Mouse (Mus musculus) layer of hippocampus, adult 2 months (tissue): ENCODE data around the gene Hydin. TPM values are rescaled to one million over a fixed set of nuclear protein-coding genes. Genes with fewer than 3 reads are reported as not detected.
"Not testable (repeated sequence)": the region's sequence is repeated elsewhere in the genome, so short reads cannot be mapped to it uniquely, and the experiment has no call there.

ENCODE experiments used
- DNase-seq, 2 experiments: peaks; one replicate each; pipeline ENCODE4 v3.0.0; 2022; ENCODE audit warnings: low spot score in 2 of 2
- H3K27ac ChIP-seq: fragments of 200-600 bp; 2 replicates; pipeline ENCODE4 v1.8.1; 2022
- H3K4me3 ChIP-seq: fragments of 200-600 bp; 2 replicates; pipeline ENCODE4 v1.8.1; 2022; ENCODE audit warnings: mild to moderate bottlenecking
- CTCF ChIP-seq: fragments of 200-600 bp; conservative IDR thresholded peaks from 2 replicates; pipeline ENCODE4 v1.8.1; 2022; ENCODE audit warnings: antibody characterized with exemption, mild to moderate bottlenecking, moderate library complexity
- total RNA-seq, 2 experiments: library from RNA; stranded (reverse); gene quantifications; 2 replicates each; pipeline ENCODE4 v1.2.3; 2021

Hydin gene
- total RNA-seq, 2 experiments from 2014 or later: 0.42 to 0.67 TPM

- Histone ChIP-seq H3K4me3 (no peak overlapping the region), H3K27ac (no peak overlapping the region)
- no peak for TF ChIP-seq CTCF
- DNase-seq: no peak
Observed at GRCm38 (mm10) chr8:110346915-110347314, 80.1 kb downstream of the Hydin start.

GRCm38 (mm10) chr8:110350725-110351124 is 83.9 kb downstream of the Hydin start:
- Histone ChIP-seq H3K27ac (no peak overlapping the region), H3K4me3 (no peak overlapping the region)
- no peak for DNase-seq
- no peak for TF ChIP-seq CTCF

GRCm38 (mm10) chr8:110351909-110352308 is 85.1 kb downstream of the Hydin start:
- Histone ChIP-seq H3K27ac (no peak overlapping the region), H3K4me3 (no peak overlapping the region)
- TF ChIP-seq CTCF: no peak
- DNase-seq: no peak

- no peak overlapping the region for H3K4me3 ChIP-seq
- no peak overlapping the region for H3K27ac ChIP-seq
- DNase-seq: no peak
- no peak for TF ChIP-seq CTCF
Observed at GRCm38 (mm10) chr8:110362975-110363374, 96.2 kb downstream of the Hydin start.

GRCm38 (mm10) chr8:110372836-110373235 is 106.1 kb downstream of the Hydin start:
- H3K27ac ChIP-seq: no peak overlapping the region
- TF ChIP-seq CTCF: no peak
- H3K4me3 ChIP-seq: no peak overlapping the region
- DNase-seq: no peak

GRCm38 (mm10) chr8:110373695-110374094 is 106.9 kb downstream of the Hydin start:
- Histone ChIP-seq H3K27ac (no peak overlapping the region), H3K4me3 (no peak overlapping the region)
- TF ChIP-seq CTCF: 0 out of 2 replicates have a peak, but pooled peaks have one; percentile 17
- no peak for DNase-seq

GRCm38 (mm10) chr8:110382751-110383150 is 116.0 kb downstream of the Hydin start:
- no peak overlapping the region for H3K4me3 ChIP-seq
- DNase-seq: no peak
- no peak overlapping the region for H3K27ac ChIP-seq
- TF ChIP-seq CTCF: no peak

- not testable (repeated sequence) for H3K4me3 ChIP-seq, DNase-seq, H3K27ac ChIP-seq
Observed at GRCm38 (mm10) chr8:110384632-110385031, 117.9 kb downstream of the Hydin start.

- no peak for DNase-seq
- no peak for TF ChIP-seq CTCF
- H3K27ac ChIP-seq: no peak overlapping the region
- H3K4me3 ChIP-seq: no peak overlapping the region
Observed at GRCm38 (mm10) chr8:110395656-110396055, 128.9 kb downstream of the Hydin start.

GRCm38 (mm10) chr8:110400536-110400935 is 133.8 kb downstream of the Hydin start:
- no peak for DNase-seq
- H3K27ac ChIP-seq: no peak overlapping the region
- no peak for TF ChIP-seq CTCF
- H3K4me3 ChIP-seq: no peak overlapping the region

- no peak for TF ChIP-seq CTCF
- no peak overlapping the region for H3K4me3 ChIP-seq
- no peak overlapping the region for H3K27ac ChIP-seq
- DNase-seq: no peak
Observed at GRCm38 (mm10) chr8:110402311-110402710, 135.5 kb downstream of the Hydin start.

GRCm38 (mm10) chr8:110404516-110404915 is 137.7 kb downstream of the Hydin start:
- H3K4me3 ChIP-seq: no peak overlapping the region
- no peak for TF ChIP-seq CTCF

GRCm38 (mm10) chr8:110415121-110415520 is 148.3 kb downstream of the Hydin start:
- no peak for TF ChIP-seq CTCF
- H3K27ac ChIP-seq: no peak overlapping the region
- H3K4me3 ChIP-seq: no peak overlapping the region
- no peak for DNase-seq

More at GRCm38 (mm10) chr8:110404516-110404915, 137.7 kb downstream of the Hydin start:
- no peak for DNase-seq
- no peak overlapping the region for H3K27ac ChIP-seq

- Histone ChIP-seq H3K4me3 (no peak overlapping the region), H3K27ac (no peak overlapping the region)
- no peak for DNase-seq
- no peak for TF ChIP-seq CTCF
Observed at GRCm38 (mm10) chr8:110416931-110417330, 150.2 kb downstream of the Hydin start.

- Histone ChIP-seq H3K4me3 (no peak overlapping the region), H3K27ac (no peak overlapping the region)
- no peak for DNase-seq
- no peak for TF ChIP-seq CTCF
Observed at GRCm38 (mm10) chr8:110417801-110418200, 151.0 kb downstream of the Hydin start.
